Mouse (Mus musculus) liver, embryonic 16.5 days (tissue): ENCODE measurements around the gene Btf3. TPM values are rescaled to one million over a fixed set of nuclear protein-coding genes. Genes with fewer than 3 reads are reported as not detected.

Experiments used
- ATAC-seq: fragments of 200-750 bp; cut with Nextera tagmentation; 2 replicates; pipeline ENCODE4 v1.8.0; 2017; ENCODE audit warnings: low read depth, mild to moderate bottlenecking, moderate number of reproducible peaks, moderate library complexity
- H3K27ac ChIP-seq: fragments of 300-500 bp; sonication (generic); 2 replicates; pipeline ENCODE4 v1.5.1; 2014; ENCODE audit warnings: mild to moderate bottlenecking, low read length
- H3K27me3 ChIP-seq: fragments of 300-500 bp; sonication (generic); 2 replicates; pipeline ENCODE4 v1.6.1; 2014; ENCODE audit warnings: low read depth, low read length, mixed read lengths; ENCODE audit not compliant: control insufficient read depth, insufficient read depth
- H3K36me3 ChIP-seq: fragments of 300-500 bp; sonication (generic); 2 replicates; pipeline ENCODE4 v1.6.1; 2014; ENCODE audit warnings: mild to moderate bottlenecking; ENCODE audit not compliant: control insufficient read depth, insufficient read depth
- H3K4me1 ChIP-seq: fragments of 300-500 bp; sonication (generic); 2 replicates; pipeline ENCODE4 v1.6.1; 2014; ENCODE audit warnings: low read depth, low read length, mixed read lengths; ENCODE audit not compliant: control insufficient read depth
- H3K4me2 ChIP-seq: fragments of 300-500 bp; sonication (generic); 2 replicates; pipeline ENCODE4 v1.6.1; 2014; ENCODE audit warnings: low read depth, low read length, mixed read lengths
- H3K4me3 ChIP-seq: fragments of 300-500 bp; sonication (generic); 2 replicates; pipeline ENCODE4 v1.5.1; 2014; ENCODE audit warnings: low read depth, mild to moderate bottlenecking, low read length
- H3K9ac ChIP-seq: fragments of 300-500 bp; sonication (generic); 2 replicates; pipeline ENCODE4 v1.6.1; 2014; ENCODE audit warnings: low read depth, low read length
- H3K9me3 ChIP-seq: fragments of 300-500 bp; sonication (generic); replicated peaks from 2 replicates; pipeline ENCODE4 v1.6.1; 2016; ENCODE audit warnings: low read length; ENCODE audit not compliant: control insufficient read depth
- WGBS: fragments of 180-500 bp; shearing (Covaris S2); extraction: QIAGEN DNeasy Blood & Tissue Kit; methylation state at CpG from one replicate; pipeline ENCODE4 v1.1.7; 2014; ENCODE audit not compliant: insufficient replicate concordance; 5-methylcytosine and 5-hydroxymethylcytosine counted together
- polyA plus RNA-seq: library from polyadenylated mRNA; unstranded; fragments of >200 nt; fragmentation: Nextera tagmentation; extraction: Ambion mirVana; gene quantifications from 2 replicates; pipeline ENCODE4 v1.2.1, GENCODE M21; 2015

The Btf3 gene
- polyA plus RNA-seq, 1 experiment from 2014 or later = 258 TPM

- WGBS = 44% methylated on average over 21 of the region's 21 CpGs
- H3K9ac ChIP-seq = no peak overlapping the region
- ATAC-seq = no peak
These were observed 17.7 kb downstream of the Btf3 start for GRCm38 (mm10) chr13:98298833-98299758.

GRCm38 (mm10) chr13:98297883-98298482 lies 18.8 kb downstream of the Btf3 start:
- Histone ChIP-seq H3K4me1 (no peaks in the 10 kb centered on the region), H3K4me3 (no peak overlapping the region), H3K4me2 (no peak overlapping the region), H3K27ac (no peak overlapping the region), H3K9me3 (no peaks in the 10 kb centered on the region), H3K36me3 (no peaks in the 10 kb centered on the region), H3K9ac (no peak overlapping the region), H3K27me3 (no peaks in the 10 kb centered on the region)
- no peak for ATAC-seq
- 73% methylated on average over 6 of the region's 6 CpGs for WGBS

More at GRCm38 (mm10) chr13:98298833-98299758, 17.7 kb downstream of the Btf3 start:
- no peak overlapping the region for H3K4me3 ChIP-seq
- H3K27me3 ChIP-seq = no peaks in the 10 kb centered on the region
- H3K9me3 ChIP-seq = no peaks in the 10 kb centered on the region
- no peak overlapping the region for H3K4me2 ChIP-seq
- H3K36me3 ChIP-seq = no peaks in the 10 kb centered on the region
- no peak overlapping the region for H3K27ac ChIP-seq
- no peaks in the 10 kb centered on the region for H3K4me1 ChIP-seq

GRCm38 (mm10) chr13:98296072-98296471 lies 20.7 kb downstream of the Btf3 start:
- WGBS = 51% methylated on average over 5 of the region's 5 CpGs
- H3K27me3 ChIP-seq = no peaks in the 10 kb centered on the region
- H3K4me3 ChIP-seq = no peak overlapping the region
- H3K36me3 ChIP-seq = no peaks in the 10 kb centered on the region
- H3K9me3 ChIP-seq = no peaks in the 10 kb centered on the region
- no peak overlapping the region for H3K9ac ChIP-seq
- H3K4me2 ChIP-seq = no peak overlapping the region
- no peak overlapping the region for H3K27ac ChIP-seq
- no peaks in the 10 kb centered on the region for H3K4me1 ChIP-seq
- no peak for ATAC-seq

GRCm38 (mm10) chr13:98291712-98292111 lies 25.1 kb downstream of the Btf3 start:
- Histone ChIP-seq H3K36me3 (no peaks in the 10 kb centered on the region), H3K4me2 (no peak overlapping the region), H3K4me1 (no peaks in the 10 kb centered on the region), H3K9me3 (no peaks in the 10 kb centered on the region), H3K27ac (no peak overlapping the region), H3K9ac (no peak overlapping the region), H3K27me3 (no peaks in the 10 kb centered on the region), H3K4me3 (no peak overlapping the region)
- WGBS = 68% methylated on average over 8 of the region's 8 CpGs
- ATAC-seq = no peak

GRCm38 (mm10) chr13:98290719-98291118 lies 26.1 kb downstream of the Btf3 start:
- Histone ChIP-seq H3K9me3 (no peaks in the 10 kb centered on the region), H3K9ac (no peak overlapping the region), H3K27ac (no peak overlapping the region), H3K4me3 (no peak overlapping the region), H3K36me3 (no peaks in the 10 kb centered on the region), H3K27me3 (no peaks in the 10 kb centered on the region), H3K4me2 (no peak overlapping the region), H3K4me1 (no peaks in the 10 kb centered on the region)
- 39% methylated on average over 2 of the region's 2 CpGs for WGBS
- ATAC-seq = no peak

- H3K4me2 ChIP-seq = no peak overlapping the region
- ATAC-seq = no peak
- H3K4me1 ChIP-seq = no peaks in the 10 kb centered on the region
- no peak overlapping the region for H3K4me3 ChIP-seq
- H3K27me3 ChIP-seq = no peaks in the 10 kb centered on the region
- no peak overlapping the region for H3K27ac ChIP-seq
- no peak overlapping the region for H3K9ac ChIP-seq
- 56% methylated on average over 12 of the region's 12 CpGs for WGBS
- H3K36me3 ChIP-seq = no peaks in the 10 kb centered on the region
- H3K9me3 ChIP-seq = no peaks in the 10 kb centered on the region
These were observed 35.7 kb downstream of the Btf3 start for GRCm38 (mm10) chr13:98280990-98281650.

- Histone ChIP-seq H3K9ac (no peak within 1 kb of the TSS), H3K9me3 (no peaks in the 10 kb centered on the region), H3K27ac (no peak within 1 kb of the TSS), H3K4me2 (no peak within 1 kb of the TSS), H3K36me3 (no peaks in the 10 kb centered on the region), H3K27me3 (no peaks in the 10 kb centered on the region), H3K4me1 (no peaks in the 10 kb centered on the region; the same call in 1 of the 2 replicates), H3K4me3 (no peak within 1 kb of the TSS)
- WGBS = 71% methylated on average over 5 of the region's 5 CpGs
- no peak for ATAC-seq
These were observed 37.1 kb downstream of the Btf3 start, which contains the start of gene Gm21976 for GRCm38 (mm10) chr13:98279686-98280085. TSS of gene Gm21976 (plus strand) at chr13:98279887.

GRCm38 (mm10) chr13:98277501-98277900 lies 39.3 kb downstream of the Btf3 start:
- Histone ChIP-seq H3K9ac (no peak overlapping the region), H3K36me3 (peaks cover 4% of the 10 kb centered on the region), H3K4me3 (no peak overlapping the region), H3K27me3 (no peaks in the 10 kb centered on the region), H3K4me2 (no peak overlapping the region), H3K4me1 (no peaks in the 10 kb centered on the region; the same call in 1 of the 2 replicates), H3K27ac (no peak overlapping the region), H3K9me3 (no peaks in the 10 kb centered on the region)
- no peak for ATAC-seq
- 66% methylated on average over 2 of the region's 2 CpGs for WGBS
